Mouse (Mus musculus) limb, embryonic 11.5 days (tissue): ENCODE data around the gene Zbtb20. TPM values are rescaled to one million over a fixed set of nuclear protein-coding genes. Genes with fewer than 3 reads are reported as not detected.

ENCODE experiments used
- ATAC-seq: fragments of 200-750 bp; cut with Nextera tagmentation; 2 replicates; pipeline ENCODE4 v1.8.0; 2017; ENCODE audit warnings: low read depth; ENCODE audit not compliant: insufficient number of reproducible peaks, low FRiP score, low TSS enrichment
- DNase-seq: peaks from one replicate; pipeline ENCODE4 v3.0.0-alpha.2; 2015; ENCODE audit warnings: low spot score
- H3K27ac ChIP-seq: fragments of 300-500 bp; sonication (generic); replicated peaks from 2 replicates; pipeline ENCODE4 v1.5.1; 2014; ENCODE audit warnings: low read depth, mild to moderate bottlenecking, low read length
- H3K27me3 ChIP-seq: fragments of 300-500 bp; sonication (generic); 2 replicates; pipeline ENCODE4 v1.6.1; 2014; ENCODE audit warnings: mild to moderate bottlenecking, low read length, mixed read lengths; ENCODE audit not compliant: control insufficient read depth, insufficient read depth
- H3K36me3 ChIP-seq: fragments of 300-500 bp; sonication (generic); 2 replicates; pipeline ENCODE4 v1.6.1; 2014; ENCODE audit warnings: mild to moderate bottlenecking, low read length, moderate library complexity, mixed read lengths; ENCODE audit not compliant: control insufficient read depth, insufficient read depth
- H3K4me1 ChIP-seq: fragments of 300-500 bp; sonication (generic); 2 replicates; pipeline ENCODE4 v1.6.1; 2014; ENCODE audit warnings: low read length, mixed read lengths; ENCODE audit not compliant: control insufficient read depth, insufficient read depth
- H3K4me2 ChIP-seq: fragments of 300-500 bp; sonication (generic); 2 replicates; pipeline ENCODE4 v1.6.1; 2014; ENCODE audit warnings: low read depth, mild to moderate bottlenecking, moderate library complexity; ENCODE audit not compliant: severe bottlenecking
- H3K4me3 ChIP-seq: fragments of 300-500 bp; sonication (generic); 2 replicates; pipeline ENCODE4 v1.5.1; 2014; ENCODE audit warnings: low read depth, low read length
- H3K9ac ChIP-seq: fragments of 300-500 bp; sonication (generic); 2 replicates; pipeline ENCODE4 v1.6.1; 2014; ENCODE audit warnings: mild to moderate bottlenecking, low read length
- H3K9me3 ChIP-seq: fragments of 300-500 bp; sonication (generic); 2 replicates; pipeline ENCODE4 v1.6.1; 2016; ENCODE audit warnings: low read length; ENCODE audit not compliant: control insufficient read depth
- WGBS: fragments of 180-500 bp; shearing (Covaris S2); extraction: QIAGEN DNeasy Blood & Tissue Kit; methylation state at CpG from one replicate; pipeline ENCODE4 v1.1.7; 2014; 5-methylcytosine and 5-hydroxymethylcytosine counted together
- polyA plus RNA-seq: library from polyadenylated mRNA; unstranded; fragments of >200 nt; fragmentation: Nextera tagmentation; extraction: Ambion mirVana; gene quantifications from 2 replicates; pipeline ENCODE4 v1.2.1, GENCODE M21; 2014

Gene Zbtb20
- polyA plus RNA-seq, 1 experiment from 2014 or later: 12.9 TPM

DNA sequence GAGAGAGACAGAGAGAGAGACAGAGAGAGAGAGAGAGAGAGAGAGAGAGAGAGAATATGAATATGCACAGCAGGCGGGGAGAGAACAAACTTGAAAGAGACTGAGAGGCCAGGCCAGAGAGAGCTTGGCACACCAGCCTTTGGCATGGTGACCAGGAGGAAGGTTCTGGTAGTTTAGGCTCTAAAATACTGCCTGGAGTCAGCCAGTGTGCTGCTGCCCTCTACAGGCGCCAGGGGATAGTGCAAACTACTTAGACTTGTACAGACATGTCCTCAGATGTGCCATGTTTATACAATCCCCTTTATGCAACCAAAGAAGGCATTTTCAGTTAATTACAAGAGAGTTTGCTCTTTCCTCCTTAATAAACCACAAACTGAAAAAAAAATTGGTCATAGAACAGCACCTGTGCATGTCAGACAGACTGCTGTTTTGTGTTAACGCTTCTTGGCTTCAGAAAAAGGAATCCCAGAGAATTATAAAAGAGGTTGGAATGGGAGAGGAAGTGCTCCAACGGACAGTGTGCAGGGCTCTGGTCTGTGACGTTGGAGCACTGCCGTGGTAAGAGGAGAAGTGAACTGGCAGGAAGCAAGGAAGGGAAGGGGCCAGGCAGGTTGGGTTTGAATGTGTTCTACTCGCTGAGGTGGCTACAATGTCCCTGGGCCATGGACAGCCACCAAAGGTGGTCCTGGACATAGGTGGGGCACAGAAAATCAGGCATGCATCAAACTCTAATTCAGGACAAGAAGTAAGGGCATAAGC, 698.5 kb downstream of the Zbtb20 start:
- 52% methylated on average over 7 of the region's 7 CpGs for WGBS
- H3K27me3 ChIP-seq: no peaks in the 10 kb centered on the region
- DNase-seq: peak; percentile 85
- no peak overlapping the region for H3K27ac ChIP-seq
- H3K36me3 ChIP-seq: no peaks in the 10 kb centered on the region
- no peak overlapping the region for H3K4me2 ChIP-seq
- H3K4me3 ChIP-seq: no peak overlapping the region
- H3K9me3 ChIP-seq: no peaks in the 10 kb centered on the region
- no peak overlapping the region for H3K9ac ChIP-seq
- no peaks in the 10 kb centered on the region for H3K4me1 ChIP-seq
- ATAC-seq: no peak

- no peak overlapping the region for H3K4me2 ChIP-seq
- H3K9ac ChIP-seq: no peak overlapping the region
- H3K27me3 ChIP-seq: no peaks in the 10 kb centered on the region
- no peak overlapping the region for H3K27ac ChIP-seq
- no peaks in the 10 kb centered on the region for H3K9me3 ChIP-seq
- WGBS: 57% methylated on average over 4 of the region's 4 CpGs
- ATAC-seq: no peak
- no peak overlapping the region for H3K4me3 ChIP-seq
- DNase-seq: no peak
- H3K4me1 ChIP-seq: no peaks in the 10 kb centered on the region
- H3K36me3 ChIP-seq: no peaks in the 10 kb centered on the region
Measured at GRCm38 (mm10) chr16:43575066-43575465, 699.4 kb downstream of the Zbtb20 start.

GRCm38 (mm10) chr16:43575507-43575906, 699.8 kb downstream of the Zbtb20 start:
- H3K9ac ChIP-seq: no peak overlapping the region
- no peak for ATAC-seq
- DNase-seq: no peak
- no peaks in the 10 kb centered on the region for H3K9me3 ChIP-seq
- WGBS: 38% methylated on average over 9 of the region's 9 CpGs
- H3K4me2 ChIP-seq: no peak overlapping the region
- no peak overlapping the region for H3K27ac ChIP-seq
- H3K4me1 ChIP-seq: no peaks in the 10 kb centered on the region
- H3K4me3 ChIP-seq: no peak overlapping the region
- H3K36me3 ChIP-seq: no peaks in the 10 kb centered on the region
- no peaks in the 10 kb centered on the region for H3K27me3 ChIP-seq

GRCm38 (mm10) chr16:43577399-43577798, 701.7 kb downstream of the Zbtb20 start:
- no peaks in the 10 kb centered on the region for H3K36me3 ChIP-seq
- DNase-seq: no peak
- H3K4me2 ChIP-seq: no peak overlapping the region
- peaks cover 6% of the 10 kb centered on the region; the same call in 1 of the 2 replicates for H3K4me1 ChIP-seq
- H3K9ac ChIP-seq: no peak overlapping the region
- no peak overlapping the region for H3K4me3 ChIP-seq
- 20% methylated on average over 10 of the region's 10 CpGs for WGBS
- no peaks in the 10 kb centered on the region for H3K27me3 ChIP-seq
- no peak overlapping the region for H3K27ac ChIP-seq
- no peak for ATAC-seq
- no peaks in the 10 kb centered on the region for H3K9me3 ChIP-seq

- H3K9ac ChIP-seq: no peak overlapping the region
- no peaks in the 10 kb centered on the region for H3K27me3 ChIP-seq
- no peak for ATAC-seq
- DNase-seq: no peak
- no peaks in the 10 kb centered on the region for H3K36me3 ChIP-seq
- peaks cover 6% of the 10 kb centered on the region; the same call in 1 of the 2 replicates for H3K4me1 ChIP-seq
- H3K27ac ChIP-seq: no peak overlapping the region
- no peak overlapping the region for H3K4me3 ChIP-seq
- 66% methylated on average over 5 of the region's 5 CpGs for WGBS
- no peaks in the 10 kb centered on the region for H3K9me3 ChIP-seq
- H3K4me2 ChIP-seq: no peak overlapping the region
Measured at GRCm38 (mm10) chr16:43578351-43578750, 702.7 kb downstream of the Zbtb20 start.

DNA sequence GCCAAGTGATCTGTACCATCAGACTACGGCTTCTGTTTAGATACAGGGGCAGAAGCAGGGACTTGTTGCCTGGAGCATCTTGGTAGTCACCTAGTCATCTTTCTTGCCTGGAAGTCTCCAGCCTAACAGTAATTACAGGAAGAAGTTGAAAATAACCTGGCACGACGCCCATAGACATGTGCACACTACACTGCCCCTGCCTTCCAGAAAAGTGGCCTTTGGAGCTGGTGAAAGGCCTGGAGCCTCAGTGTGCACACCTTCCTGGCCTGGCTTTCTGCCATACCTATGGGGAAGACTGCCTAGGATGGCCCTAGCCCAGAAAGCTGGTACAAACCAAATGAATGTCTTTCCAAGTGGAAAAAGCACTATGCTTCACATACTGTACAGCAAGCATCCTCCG, 703.4 kb downstream of the Zbtb20 start:
- Histone ChIP-seq H3K27me3 (no peaks in the 10 kb centered on the region), H3K9ac (no peak overlapping the region), H3K4me1 (peaks cover 6% of the 10 kb centered on the region; the same call in 1 of the 2 replicates), H3K36me3 (no peaks in the 10 kb centered on the region), H3K27ac (no peak overlapping the region), H3K4me2 (no peak overlapping the region), H3K9me3 (no peaks in the 10 kb centered on the region), H3K4me3 (no peak overlapping the region)
- ATAC-seq (no peak), DNase-seq (no peak)
- WGBS: 86% methylated on average over 4 of the region's 4 CpGs

GRCm38 (mm10) chr16:43580321-43580822, 704.7 kb downstream of the Zbtb20 start:
- 89% methylated on average over 6 of the region's 6 CpGs for WGBS

GRCm38 (mm10) chr16:43581551-43581950, 705.9 kb downstream of the Zbtb20 start:
- Histone ChIP-seq H3K27me3 (no peaks in the 10 kb centered on the region), H3K4me2 (no peak overlapping the region), H3K4me3 (no peak overlapping the region), H3K9me3 (no peaks in the 10 kb centered on the region), H3K27ac (no peak overlapping the region), H3K9ac (no peak overlapping the region), H3K4me1 (peaks cover 6% of the 10 kb centered on the region; the same call in 1 of the 2 replicates), H3K36me3 (no peaks in the 10 kb centered on the region)
- DNase-seq (no peak), ATAC-seq (no peak)
- WGBS: 55% methylated on average over 4 of the region's 4 CpGs

More at GRCm38 (mm10) chr16:43580321-43580822, 704.7 kb downstream of the Zbtb20 start:
- no peak overlapping the region for H3K27ac ChIP-seq
- H3K36me3 ChIP-seq: no peaks in the 10 kb centered on the region
- DNase-seq (no peak), ATAC-seq (no peak)
- H3K9me3 ChIP-seq: no peaks in the 10 kb centered on the region
- no peaks in the 10 kb centered on the region for H3K27me3 ChIP-seq
- peaks cover 6% of the 10 kb centered on the region; the same call in 1 of the 2 replicates for H3K4me1 ChIP-seq
- no peak overlapping the region for H3K4me3 ChIP-seq
- no peak overlapping the region for H3K9ac ChIP-seq
- H3K4me2 ChIP-seq: no peak overlapping the region
